Mouse (Mus musculus): ENCODE measurements around the gene Srgap2.
"Not testable (repeated sequence)": the region's sequence is repeated elsewhere in the genome, so short reads cannot be mapped to it uniquely, and the experiment has no call there.

The Srgap2 gene

GRCm38 (mm10) chr1:131331180-131331579, 196.0 kb downstream of the Srgap2 start:
- DNase-seq: no peak

- not testable (repeated sequence) for DNase-seq
Observed at GRCm38 (mm10) chr1:131329093-131329492, 198.1 kb downstream of the Srgap2 start.

GRCm38 (mm10) chr1:131327167-131327566, 200.0 kb downstream of the Srgap2 start:
- DNase-seq: no peak

- no peak for DNase-seq
Observed at GRCm38 (mm10) chr1:131324816-131325463, 202.2 kb downstream of the Srgap2 start.

GRCm38 (mm10) chr1:131319598-131320330, 207.4 kb downstream of the Srgap2 start:
- no peak for DNase-seq

GRCm38 (mm10) chr1:131318397-131318796, 208.8 kb downstream of the Srgap2 start:
- DNase-seq: no peak

GRCm38 (mm10) chr1:131317625-131318024, 209.5 kb downstream of the Srgap2 start:
- DNase-seq: no peak

GRCm38 (mm10) chr1:131311284-131311683, 215.9 kb downstream of the Srgap2 start:
- DNase-seq: no peak

- no peak for DNase-seq
Observed at GRCm38 (mm10) chr1:131310237-131310818, 216.8 kb downstream of the Srgap2 start.

- DNase-seq: no peak
Observed at GRCm38 (mm10) chr1:131300750-131301149, 226.4 kb downstream of the Srgap2 start.

- DNase-seq: no peak
Observed at GRCm38 (mm10) chr1:131299788-131300187, 227.4 kb downstream of the Srgap2 start.

- DNase-seq: no peak
Observed at GRCm38 (mm10) chr1:131299240-131299639, 227.9 kb downstream of the Srgap2 start.

GRCm38 (mm10) chr1:131298171-131298570, 229.0 kb downstream of the Srgap2 start:
- DNase-seq: no peak

- no peak for DNase-seq
Observed at GRCm38 (mm10) chr1:131296726-131297125, 230.4 kb downstream of the Srgap2 start.

GRCm38 (mm10) chr1:131295200-131295599, 232.0 kb downstream of the Srgap2 start:
- DNase-seq: no peak

GRCm38 (mm10) chr1:131293922-131294250, 233.3 kb downstream of the Srgap2 start:
- no peak for DNase-seq

GRCm38 (mm10) chr1:131293221-131293921, 233.8 kb downstream of the Srgap2 start:
- no peak for DNase-seq

GRCm38 (mm10) chr1:131290648-131291047, 236.5 kb downstream of the Srgap2 start:
- peak; percentile 75 for DNase-seq

- no peak for DNase-seq
Observed at GRCm38 (mm10) chr1:131288938-131289337, 238.2 kb downstream of the Srgap2 start.

- DNase-seq: no peak
Observed at GRCm38 (mm10) chr1:131287267-131287666, 239.9 kb downstream of the Srgap2 start.

- no peak for DNase-seq
Observed at GRCm38 (mm10) chr1:131286803-131287202, 240.3 kb downstream of the Srgap2 start.

GRCm38 (mm10) chr1:131284616-131285015, 242.5 kb downstream of the Srgap2 start:
- no peak for DNase-seq

GRCm38 (mm10) chr1:131284167-131284566, 243.0 kb downstream of the Srgap2 start:
- DNase-seq: no peak

GRCm38 (mm10) chr1:131281731-131282130, 245.4 kb downstream of the Srgap2 start:
- DNase-seq: no peak
